Mouse (Mus musculus) layer of hippocampus, postnatal 36 days (tissue): ENCODE results near the gene Zfp408. TPM values are rescaled to one million over a fixed set of nuclear protein-coding genes. Genes with fewer than 3 reads are reported as not detected.
"Not testable (repeated sequence)": the region's sequence is repeated elsewhere in the genome, so short reads cannot be mapped to it uniquely, and the experiment has no call there.

Experiments
- DNase-seq, 2 experiments: peaks; one replicate each; pipeline ENCODE4 v3.0.0; 2022
- total RNA-seq, 2 experiments: library from RNA; stranded (reverse); gene quantifications; 2 replicates each; pipeline ENCODE4 v1.2.3; 2021

The Zfp408 gene
- total RNA-seq, 2 experiments from 2014 or later: 10.8 to 10.9 TPM

GRCm38 (mm10) chr2:91609370-91609769, 40.2 kb downstream of the Zfp408 start:
- DNase-seq: not testable (repeated sequence)

- no peak for DNase-seq
Observed at GRCm38 (mm10) chr2:91602389-91602788, 47.2 kb downstream of the Zfp408 start.

- DNase-seq: no peak
Observed at GRCm38 (mm10) chr2:91600475-91600874, 49.1 kb downstream of the Zfp408 start.

Other genes with a start within 250 kb of the Zfp408 start
- gene 1110051M20Rik, start 205.1 kb downstream of the Zfp408 start, total RNA-seq: 100 to 1,000 TPM; 121 to 130 TPM
- gene Lrp4, start 192.3 kb downstream of the Zfp408 start, total RNA-seq: 10 to 100 TPM; 29.6 to 36.7 TPM
- gene Ckap5, start 123.0 kb downstream of the Zfp408 start, total RNA-seq: 100 to 1,000 TPM; 119 to 125 TPM
- gene F2, start 13.4 kb downstream of the Zfp408 start, total RNA-seq: under 1 TPM in 1 of 2 experiments, not detected in 1; 0.18 TPM
- gene Arhgap1, start 69 bp upstream of the Zfp408 start, total RNA-seq: 10 to 100 TPM; 55.7 to 65.1 TPM
- gene Atg13, start 60.8 kb upstream of the Zfp408 start, total RNA-seq: 10 to 100 TPM; 74.0 to 74.4 TPM
- 1 to 10 TPM; 7.1 to 7.3 TPM for gene Harbi1, start 61.1 kb upstream of the Zfp408 start, total RNA-seq
- 10 to 100 TPM; 44.7 to 49.4 TPM for gene Ambra1, start 80.3 kb upstream of the Zfp408 start, total RNA-seq